Mouse (Mus musculus) thymus, postnatal 14 days (tissue): ENCODE data around the gene 4930412O13Rik.

Experiments
- DNase-seq: peaks from one replicate; pipeline ENCODE4 v3.0.0; 2021

Gene 4930412O13Rik

DNA sequence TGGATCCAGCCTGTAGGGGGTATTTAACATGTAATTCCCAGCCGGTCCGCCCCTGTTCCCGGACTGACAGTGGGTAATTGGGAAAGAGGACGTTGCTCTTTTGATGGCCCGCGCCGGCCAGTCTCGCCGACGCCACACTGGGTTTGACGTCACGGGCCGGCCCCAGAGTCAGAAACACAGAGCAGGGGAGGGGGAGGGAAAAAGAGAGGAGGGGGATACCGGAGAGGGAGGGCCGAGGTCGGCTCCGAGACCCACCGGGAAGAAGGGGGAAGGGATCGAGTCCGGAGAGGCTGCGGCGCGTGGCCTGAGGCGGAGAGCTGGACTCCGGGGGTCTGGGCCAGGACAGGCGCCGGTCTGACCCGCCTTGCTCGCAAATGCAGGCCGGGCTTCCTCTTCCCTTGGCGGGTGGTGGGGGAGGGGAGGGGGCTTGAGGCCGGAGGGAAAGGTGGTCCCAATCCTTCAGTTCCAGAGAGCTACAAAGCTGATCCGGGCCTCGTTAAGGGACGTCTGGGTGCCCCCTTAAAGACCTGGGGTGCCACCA lies at the start of gene 4930412O13Rik:
Gene 4930412O13Rik (plus strand): TSS at position 202 of the 541 bp plus-strand sequence.
- DNase-seq, result no peak

DNA sequence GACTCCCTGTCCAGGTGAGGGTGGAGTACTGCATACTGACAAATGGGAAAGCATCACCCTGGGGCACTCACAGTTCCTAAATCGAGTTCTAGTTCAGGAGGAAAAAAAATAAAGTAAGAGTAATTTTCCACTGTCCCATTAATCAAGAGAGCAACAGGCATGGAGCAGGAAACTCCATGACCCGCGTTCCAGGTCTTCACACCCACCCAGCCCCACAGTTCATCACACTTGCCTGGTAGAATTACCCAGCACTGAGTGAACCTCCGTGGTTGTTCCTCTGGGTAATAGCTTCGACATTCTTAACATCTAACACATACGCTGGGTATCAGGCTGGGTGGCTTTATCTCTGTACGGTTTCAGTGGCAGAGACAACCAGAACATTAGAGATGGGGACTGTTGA lies 47.3 kb upstream of the 4930412O13Rik start:
- no peak for DNase-seq

DNA sequence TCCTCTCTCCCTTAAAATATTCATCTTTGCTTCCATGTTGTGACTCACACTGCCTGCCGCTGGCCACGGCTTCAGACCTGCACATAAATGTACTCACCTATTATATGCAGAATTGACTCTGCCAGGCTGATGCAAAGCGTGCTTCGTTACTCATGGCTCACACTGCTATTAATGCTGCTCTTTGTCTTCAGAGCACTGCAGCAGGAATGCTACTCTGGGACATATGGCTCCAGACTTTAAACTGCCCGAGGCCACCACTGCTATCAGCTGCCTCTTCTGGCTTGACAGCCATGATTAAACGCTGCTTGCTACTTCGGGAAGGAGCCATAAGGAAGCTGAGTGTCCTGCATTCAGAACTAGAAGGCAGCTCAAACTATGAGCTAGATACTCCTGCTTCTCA lies 45.9 kb upstream of the 4930412O13Rik start:
- DNase-seq, result no peak

DNA sequence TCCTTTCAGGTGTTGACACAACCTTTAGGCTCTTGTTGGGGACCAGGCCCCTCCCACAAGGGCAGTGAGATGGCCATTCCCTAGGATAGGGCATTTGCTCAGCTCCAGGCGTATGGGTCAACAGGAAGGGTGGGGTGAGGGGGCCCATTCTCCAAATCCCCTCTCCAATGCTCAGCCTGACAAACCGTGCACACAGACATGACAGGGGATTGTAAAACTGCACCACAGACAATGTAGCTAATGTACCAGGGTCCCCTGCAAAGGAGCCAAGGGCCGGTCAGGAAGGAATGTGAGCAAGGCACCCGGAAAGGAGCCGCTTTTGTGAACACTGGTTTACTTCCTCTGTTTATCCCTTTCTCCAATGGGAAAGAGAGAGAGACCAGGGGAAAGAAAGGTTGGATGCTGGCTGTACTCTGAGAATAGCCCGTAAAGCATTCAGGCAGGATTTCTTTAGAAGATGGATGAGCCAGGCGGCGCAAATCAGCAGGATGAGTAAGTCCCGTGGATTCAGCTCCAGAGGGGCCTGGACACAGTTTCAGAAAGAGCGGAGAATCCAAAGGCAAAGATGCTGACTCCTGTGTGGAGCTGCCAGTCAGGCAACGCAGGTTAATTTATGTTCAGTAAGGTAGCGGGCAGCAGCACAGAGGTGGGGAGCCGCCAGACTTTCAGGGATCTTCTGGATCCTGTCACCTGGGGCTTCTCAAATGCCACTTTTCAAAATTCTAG lies 28.0 kb upstream of the 4930412O13Rik start:
- no peak for DNase-seq

DNA sequence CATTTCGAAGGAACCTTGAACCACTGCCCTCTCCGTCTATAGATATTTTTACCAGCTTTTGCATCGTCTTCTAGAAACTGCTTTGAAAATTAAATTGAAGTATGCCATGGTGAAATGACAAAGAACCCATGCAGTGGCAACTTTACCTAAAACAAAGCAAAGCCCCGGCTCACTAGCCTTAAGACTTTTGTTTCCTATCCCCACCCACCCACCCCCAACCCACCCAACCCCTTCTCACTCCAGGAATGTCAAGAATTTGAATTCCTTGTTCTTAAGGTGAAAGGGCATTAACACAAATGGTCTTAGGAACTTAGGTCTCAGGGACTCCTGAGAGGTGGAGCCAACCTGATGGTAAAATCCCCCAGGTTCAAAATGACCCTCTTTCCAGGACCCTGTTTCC lies 25.2 kb upstream of the 4930412O13Rik start:
- DNase-seq, result no peak

DNA sequence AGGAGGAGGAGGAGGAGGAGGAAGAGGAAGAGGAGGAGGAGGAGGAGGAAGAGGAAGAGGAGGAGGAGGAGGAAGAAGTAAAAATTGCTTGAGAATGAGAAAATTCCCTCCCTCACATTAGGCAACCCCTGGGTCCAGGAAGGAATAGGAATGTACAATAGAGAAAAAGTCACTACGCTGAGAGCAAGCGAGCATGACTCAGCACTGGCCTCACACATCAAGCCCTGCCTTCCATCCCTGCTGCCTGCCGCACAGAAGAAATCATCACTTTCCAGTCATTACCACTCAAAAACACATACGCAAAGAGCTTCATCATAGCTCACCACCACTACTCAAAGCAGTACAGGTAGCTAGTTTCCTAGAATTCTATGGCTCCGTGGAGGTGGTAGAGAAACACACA lies 20.4 kb upstream of the 4930412O13Rik start:
- no peak for DNase-seq

DNA sequence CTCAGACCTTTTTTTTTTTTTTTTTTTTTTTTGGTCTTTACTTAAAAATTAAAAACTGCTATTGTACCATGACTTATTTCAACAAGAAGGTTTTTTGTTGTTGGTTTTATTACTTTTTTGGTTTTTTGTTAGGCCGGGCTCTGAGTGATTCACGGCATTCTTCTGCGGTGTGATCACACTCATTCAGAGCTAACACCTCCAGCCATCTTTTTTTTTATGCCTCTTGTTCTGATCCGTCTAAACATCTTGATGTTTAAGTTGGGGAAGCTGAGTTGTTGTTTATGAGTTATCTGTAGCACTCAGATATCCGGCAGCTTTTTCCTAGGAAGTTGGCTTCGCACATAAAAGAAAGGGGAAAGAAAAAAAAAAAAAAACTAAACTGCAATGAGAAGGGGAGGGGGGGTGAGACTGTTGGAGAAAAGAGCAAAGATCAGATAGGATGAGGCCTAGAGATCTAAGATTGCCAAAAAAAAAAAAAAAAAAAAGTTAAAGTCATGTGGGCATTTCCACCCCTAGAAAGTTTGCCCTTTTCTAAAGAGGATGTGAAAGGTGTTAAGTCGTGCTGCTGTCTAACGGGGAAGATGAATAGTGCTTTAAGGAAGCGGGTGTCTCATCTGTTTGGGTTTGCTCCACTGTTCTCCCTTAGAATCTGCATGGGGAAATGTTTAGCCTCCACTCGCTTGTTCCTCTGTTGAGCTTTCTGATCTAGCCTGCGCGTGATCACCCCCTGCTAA lies 13.8 kb upstream of the 4930412O13Rik start:
- no peak for DNase-seq

DNA sequence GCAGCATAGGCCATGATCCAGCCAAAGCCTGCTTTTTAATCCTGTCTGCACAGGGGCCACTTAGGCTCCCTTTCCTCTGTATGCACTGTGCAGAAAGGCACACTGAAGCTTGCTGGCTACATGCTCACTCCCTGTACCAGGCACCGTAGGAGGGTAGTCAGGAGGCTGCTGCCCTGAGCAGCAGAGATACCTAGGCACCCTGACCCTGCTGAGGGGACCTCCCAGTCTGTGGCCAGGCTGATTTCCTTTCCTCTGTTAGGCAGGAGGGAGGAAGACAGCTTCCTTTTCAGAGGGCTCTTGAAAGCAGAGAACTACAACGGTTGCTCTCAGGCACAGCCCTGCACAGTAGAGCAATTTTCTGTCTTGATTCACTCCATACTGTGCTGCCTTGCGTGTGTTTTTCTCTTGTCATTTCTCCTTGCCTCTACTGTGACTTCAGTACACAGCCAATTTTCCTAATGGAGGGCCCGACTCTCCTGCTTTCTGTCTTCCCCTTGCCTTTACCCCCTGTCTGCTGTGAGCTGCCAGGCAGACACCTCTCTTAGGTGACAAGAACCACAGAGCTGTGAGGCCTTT lies 9.8 kb upstream of the 4930412O13Rik start:
- DNase-seq, result peak; percentile 68

DNA sequence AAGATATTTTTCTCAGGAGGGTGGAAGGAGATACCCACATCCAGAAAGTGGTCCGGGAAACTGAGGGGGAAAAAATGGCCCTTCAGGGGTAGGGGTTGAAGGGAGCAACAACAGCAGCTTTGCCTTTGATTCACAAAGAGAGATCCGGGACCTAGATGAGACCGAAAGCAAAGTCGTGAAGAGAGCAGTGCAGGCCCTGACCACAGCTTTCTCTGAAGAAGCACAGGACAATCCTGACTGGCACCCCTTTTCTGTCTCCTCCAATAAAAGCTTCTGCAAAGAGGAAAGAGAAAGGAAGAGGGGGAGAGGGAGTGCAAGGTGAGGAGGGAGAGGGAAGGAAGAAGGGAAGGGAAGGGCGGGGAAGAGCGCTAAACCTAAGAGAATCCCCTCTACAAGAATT lies 9.3 kb upstream of the 4930412O13Rik start:
- DNase-seq, result no peak

DNA sequence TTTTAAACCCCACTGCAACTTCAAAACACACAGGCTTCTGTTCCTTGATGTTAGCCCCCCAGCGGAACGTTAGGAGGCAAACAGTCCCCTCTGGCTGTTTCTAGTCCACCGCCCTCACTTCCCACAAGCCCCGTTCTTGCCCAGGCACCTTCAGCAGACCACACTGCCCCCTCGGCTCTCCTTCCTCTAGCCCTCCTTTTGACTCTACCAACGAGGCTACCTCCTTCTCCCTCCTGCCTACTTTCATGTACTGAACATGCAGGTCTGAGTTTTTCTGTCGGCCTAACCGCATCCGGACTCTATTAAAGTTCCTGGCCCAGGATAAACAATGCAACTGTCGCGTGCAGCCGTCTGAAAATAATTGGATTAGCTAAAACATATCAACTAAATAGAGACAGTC lies 8.4 kb upstream of the 4930412O13Rik start:
- peak; percentile 55 for DNase-seq

DNA sequence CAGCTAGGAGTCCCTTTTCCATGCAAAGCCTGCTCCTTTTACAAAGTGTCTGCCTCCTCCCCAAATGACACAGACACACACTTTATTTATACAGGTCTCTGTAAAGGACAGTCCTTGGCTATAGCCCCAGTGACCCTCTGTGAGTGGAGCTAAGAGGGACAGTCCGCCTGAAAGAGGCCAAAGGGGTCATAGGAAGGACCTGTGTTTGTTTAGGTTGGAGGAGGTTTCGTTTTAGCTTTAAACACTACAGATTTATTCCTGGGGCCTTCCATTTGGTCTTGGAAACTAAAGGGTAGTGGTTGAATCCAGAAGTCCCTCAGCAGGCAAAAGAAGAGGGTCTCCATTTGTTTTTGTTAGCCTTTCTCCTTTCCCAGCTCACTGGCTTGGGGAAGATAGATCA lies 7.3 kb upstream of the 4930412O13Rik start:
- no peak for DNase-seq

DNA sequence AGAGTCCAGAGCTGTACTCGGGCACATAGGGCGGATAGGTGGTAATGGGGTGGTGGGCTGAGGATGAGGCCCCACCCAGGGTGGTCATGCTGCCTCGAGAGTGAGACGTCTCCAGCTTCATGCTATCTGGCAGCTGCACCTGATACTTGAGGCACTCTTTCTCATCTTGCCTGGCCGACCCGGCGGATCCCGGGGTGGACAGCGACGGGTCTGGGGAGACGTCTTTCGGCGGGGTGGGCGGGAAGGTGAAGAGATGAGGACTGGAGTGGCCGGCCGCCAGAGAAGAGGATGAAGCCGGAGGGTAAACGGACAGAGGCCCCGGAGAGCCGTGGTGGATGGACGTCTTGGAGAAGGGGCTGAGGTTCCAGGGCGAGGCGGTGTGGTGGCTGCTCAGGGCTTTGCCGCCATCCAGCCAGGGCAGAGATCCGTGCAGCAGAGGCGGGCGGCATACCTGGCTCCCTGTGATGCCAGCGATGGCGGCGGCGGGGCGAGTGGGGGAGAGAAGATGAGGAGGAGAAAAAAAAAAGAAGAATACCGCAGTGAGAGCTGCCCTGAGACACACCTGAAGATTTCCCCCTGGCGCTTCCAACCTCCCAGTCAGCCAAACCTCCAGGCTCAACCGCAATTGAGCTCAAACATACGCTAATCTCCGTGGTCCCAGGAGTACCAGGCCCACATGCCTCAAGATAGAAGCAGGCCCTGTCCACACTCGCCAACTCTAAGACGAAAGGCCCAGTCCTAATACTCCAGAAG lies 6.4 kb upstream of the 4930412O13Rik start:
- DNase-seq, result peak; percentile 56

DNA sequence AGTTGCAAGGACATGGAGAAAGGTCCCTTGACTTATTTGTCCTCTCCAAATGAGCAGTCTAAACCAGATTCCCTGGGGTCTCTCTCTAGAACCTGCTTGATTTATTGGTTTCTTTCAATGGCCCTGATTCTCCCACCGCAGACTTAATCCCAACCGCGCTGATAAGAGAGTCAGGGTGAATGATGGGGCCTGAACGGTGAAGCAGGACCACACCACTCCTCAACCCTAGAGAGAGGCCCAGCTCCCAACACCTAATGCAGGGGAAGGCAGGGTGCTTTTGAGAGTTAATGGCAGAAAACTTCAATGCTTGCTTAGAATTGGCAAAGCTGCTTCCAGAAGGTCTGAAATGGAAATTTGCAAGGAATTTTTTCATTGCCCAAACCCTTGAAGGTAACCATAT lies 5.8 kb upstream of the 4930412O13Rik start:
- no peak for DNase-seq

DNA sequence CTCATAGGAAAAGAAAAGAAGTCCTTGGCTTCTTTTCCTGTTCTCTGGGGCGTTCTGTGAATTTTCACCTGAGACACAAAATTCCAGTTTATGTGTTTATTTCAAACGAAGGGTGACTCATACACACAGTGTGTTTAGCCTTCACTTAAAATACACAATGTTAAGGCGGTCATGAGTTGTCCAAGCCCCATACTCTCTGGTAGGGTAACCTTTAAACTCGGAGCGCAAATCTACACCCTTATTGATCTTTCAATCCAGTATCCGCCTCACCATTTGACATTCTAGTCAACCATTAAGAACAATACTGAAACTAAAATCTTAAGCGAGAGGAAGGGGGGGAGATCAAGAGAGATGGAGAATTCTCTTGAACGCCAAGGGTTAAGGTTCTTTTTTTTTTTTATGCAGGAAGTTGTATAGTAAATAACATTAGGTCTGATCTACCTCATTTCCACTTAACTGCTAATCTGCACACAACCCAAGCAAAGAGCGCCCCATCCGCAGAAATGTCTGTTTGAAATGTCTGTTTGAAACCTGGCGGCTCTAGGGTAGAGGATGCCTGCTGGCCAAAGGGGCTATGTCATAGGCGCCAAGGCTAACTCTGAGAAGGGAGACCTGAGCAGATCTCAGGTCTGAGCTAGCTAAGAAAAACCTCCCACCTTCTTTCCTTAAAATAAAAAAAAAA lies 5.2 kb upstream of the 4930412O13Rik start:
- peak; percentile 71 for DNase-seq

DNA sequence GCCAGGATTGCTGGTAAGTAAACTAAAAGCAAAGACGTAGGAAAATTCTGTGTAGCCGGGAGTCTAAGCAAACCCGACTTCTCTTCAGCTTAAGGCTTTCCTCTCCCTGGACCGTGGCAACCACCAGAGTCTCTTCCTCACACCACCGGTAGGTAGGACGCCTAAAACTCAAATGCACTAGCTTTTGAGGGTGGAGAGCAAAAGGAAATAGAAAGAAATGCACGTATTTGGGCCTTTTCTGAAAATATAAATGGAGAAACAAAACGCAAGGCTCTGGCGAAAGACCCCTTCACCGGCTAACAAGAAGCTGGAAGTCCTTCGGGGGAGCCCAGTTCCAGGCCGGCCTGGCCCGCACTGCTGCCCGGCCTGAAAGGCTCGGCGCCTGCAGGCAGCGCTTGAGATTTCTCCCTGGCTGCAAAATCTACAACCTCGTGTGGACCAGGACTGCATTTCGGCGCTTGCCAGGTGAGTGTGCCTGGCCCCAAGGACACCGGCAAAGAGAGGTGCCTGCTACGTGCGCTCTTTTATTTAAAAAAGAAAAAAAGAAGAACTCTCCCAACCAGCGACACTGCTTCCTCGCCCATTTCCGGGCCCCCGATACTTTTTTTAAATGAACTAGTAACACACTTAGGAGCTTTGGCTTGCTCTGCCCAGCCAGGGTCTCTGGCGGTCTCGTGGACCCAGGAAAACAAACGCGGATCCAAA lies 4.3 kb upstream of the 4930412O13Rik start:
- DNase-seq, result peak; percentile 60

DNA sequence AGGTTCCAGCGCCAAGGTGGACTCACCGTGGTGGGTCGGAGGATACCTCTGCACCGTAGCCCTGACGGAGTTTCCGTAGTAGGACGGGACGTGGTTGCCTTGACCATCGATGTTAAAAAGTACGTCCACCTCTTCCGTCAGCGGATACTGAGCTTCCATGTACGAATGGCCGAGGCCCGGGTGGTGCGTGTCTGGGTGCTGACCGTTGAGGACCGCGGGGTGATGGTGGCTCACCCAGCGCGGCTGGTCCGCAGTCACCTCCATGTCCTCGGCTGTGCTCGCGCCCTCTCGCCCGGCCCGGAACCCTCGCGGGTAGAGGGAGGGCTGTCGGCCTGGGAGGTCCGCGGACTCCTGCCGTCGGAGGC lies 3.7 kb upstream of the 4930412O13Rik start:
- DNase-seq, result peak; percentile 62

DNA sequence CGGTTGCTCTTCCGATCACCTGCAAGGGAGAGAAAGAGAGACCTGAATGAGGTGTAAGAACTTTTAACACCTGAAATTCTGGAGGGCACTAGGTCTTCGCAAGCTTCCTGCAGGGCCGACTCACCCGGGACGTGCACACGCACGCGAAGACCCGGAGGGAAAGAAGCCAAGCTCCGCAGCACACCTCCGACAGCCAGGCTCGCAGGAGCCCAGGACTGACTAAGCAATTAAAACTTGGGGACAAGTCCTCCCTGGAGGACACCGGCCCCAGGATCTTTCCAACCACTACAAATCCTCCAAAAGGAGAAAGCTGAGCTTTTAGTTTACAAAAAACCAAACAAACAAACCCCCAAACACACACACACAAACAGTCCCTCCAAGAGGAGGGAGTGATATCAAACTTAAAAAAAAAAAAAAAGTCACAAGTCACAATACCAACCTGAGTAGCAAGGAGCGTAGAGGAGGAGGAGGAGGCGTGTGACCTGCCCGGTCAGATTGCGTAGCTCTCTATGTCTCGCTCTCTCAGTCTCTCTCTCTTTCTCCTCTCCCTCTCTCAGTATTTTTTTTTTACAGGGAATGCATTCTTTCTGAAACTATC lies 3.0 kb upstream of the 4930412O13Rik start:
- DNase-seq, result peak; percentile 63

DNA sequence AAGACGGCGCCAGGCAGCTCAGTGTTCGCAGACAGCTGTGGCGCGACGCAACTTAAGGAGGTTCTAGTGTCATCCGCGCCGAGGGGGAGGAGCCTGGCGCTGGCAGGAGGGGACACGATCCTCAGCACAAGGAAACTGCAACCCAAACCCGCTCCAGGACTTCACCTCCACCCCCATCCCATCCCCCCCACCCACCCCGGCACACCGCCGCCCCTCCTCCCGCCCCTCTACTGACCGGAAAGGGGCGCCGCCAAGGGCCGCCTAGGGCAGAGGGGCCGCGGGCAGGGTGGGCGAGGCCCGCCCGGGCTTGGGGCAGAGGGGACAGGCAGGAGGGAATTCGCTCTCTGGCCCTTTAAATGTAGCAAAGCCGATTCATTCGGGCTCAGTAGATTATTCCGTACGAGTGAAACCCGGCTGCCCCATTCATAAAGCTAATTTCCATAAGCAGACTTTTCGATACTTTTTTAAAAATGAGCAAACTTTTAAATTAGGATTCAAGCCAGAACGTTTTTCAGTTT lies 2.4 kb upstream of the 4930412O13Rik start:
- peak; percentile 90 for DNase-seq

DNA sequence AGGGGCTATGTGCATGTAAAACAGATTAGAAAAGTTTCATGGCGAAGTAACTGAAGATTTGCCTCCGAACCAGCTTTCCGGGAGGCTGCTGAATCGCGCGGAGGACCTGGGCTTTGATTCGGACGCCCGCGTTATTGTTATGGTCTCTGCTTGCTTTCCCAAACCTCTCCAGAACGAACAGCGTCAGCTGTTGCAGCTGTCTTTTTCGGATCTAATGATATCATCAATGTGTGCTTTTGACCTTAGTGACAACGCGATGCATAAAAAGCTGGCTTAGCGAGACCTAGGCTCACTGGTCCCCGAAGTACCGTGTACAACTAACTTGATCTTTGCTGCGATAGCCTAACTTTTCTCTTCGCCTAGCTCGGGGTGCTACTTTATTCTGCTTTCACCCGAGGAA lies 2.0 kb upstream of the 4930412O13Rik start:
- peak; percentile 43 for DNase-seq

DNA sequence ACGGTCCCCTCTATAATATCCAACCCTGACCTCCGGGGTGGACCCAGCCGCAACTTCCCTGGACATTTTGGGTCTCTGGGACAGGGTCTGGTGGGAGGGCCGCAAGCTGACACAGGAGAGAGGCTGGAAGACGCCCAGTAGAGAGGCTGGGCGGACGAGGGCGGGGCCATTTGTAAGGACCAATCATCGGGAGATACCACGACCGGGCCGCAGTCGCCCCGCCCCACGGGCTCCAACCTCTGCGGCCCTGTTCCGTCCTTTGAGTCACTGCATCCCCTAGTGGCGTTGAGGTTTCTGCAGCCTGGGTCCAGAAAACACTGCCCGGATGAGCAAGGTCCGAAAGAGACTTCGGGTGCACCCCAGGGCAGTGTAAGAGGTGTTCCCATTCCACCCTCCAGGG lies 1.6 kb upstream of the 4930412O13Rik start:
- DNase-seq, result peak; percentile 97

DNA sequence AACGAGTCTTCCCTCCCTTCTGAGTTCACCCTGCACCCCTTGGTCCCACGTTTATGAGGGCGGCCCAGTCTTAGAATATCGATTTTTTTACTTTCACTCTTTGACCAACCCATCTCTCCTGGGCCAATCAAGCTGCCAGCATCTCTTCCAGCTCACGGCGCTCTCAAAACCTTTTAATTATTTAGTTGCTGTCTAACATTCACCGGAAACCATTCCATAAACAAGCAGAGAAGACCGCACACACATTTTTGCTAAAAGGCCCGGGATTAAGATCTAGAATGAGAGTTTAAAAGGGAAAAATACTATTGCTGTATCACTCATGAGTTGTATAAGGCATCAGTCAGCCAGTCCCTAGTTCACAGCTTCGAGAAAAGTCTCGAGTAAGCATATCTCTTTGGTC lies 781 bp upstream of the 4930412O13Rik start:
- no peak for DNase-seq
